Mouse (Mus musculus) right cerebral cortex, postnatal 14 days (tissue): ENCODE measurements around the gene Hoga1.
"Not testable (repeated sequence)": the region's sequence is repeated elsewhere in the genome, so short reads cannot be mapped to it uniquely, and the experiment has no call there.

Experiments used
- DNase-seq: peaks from one replicate; pipeline ENCODE4 v3.0.0; 2022

The Hoga1 gene

DNA sequence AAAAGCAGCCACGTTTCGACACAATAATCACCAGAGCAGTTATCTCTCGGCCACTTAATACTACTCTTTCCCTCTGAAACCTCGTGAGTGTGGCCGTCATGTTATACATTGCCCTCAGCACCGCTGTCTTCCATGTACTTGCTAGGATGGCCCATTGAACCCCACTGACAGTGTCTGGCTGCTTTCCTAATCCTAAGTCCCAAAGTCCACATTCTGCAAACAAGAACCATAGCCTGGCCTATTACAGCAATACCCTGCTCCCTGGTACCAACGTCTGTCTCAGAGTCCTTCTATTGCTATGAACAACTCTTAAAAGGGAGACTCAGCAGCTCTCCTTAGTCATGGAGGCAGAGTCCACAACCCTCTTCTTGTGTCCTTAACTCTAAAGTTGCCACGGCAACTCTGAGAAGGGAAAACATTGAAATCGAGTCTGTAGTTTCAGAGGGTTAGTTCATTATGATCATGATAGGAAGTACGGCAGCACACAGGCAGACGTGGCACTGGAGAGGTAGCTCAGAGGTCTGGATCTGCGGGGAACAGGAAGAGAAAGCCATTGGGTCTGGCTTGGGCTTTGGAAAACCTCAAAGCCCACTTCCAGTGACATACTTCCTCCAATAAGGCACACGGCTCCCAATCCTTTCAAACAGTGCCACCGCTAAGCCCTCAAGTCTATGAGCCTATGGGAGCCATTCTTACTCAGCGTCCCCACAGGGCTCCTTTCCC lies 26.6 kb downstream of the Hoga1 start:
- no peak for DNase-seq

DNA sequence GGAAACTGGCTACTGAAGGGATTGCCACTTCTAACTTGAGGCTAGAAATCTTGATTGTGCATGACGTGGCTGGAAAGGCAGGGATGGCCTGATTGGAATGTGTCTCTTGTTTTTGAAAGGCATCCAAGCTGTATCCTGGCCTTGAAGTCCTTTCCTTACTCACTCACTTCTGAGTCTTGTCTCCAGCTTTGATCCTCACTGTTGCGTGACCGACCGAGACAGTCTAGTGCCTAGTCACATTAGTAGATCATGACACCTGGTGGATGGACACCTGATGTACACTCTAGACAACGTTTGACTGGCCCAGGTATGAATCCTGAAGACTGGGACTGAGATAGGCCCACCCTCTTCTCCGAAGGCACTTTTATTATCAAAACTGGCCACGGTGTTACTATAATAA lies 27.4 kb downstream of the Hoga1 start:
- DNase-seq, result no peak

DNA sequence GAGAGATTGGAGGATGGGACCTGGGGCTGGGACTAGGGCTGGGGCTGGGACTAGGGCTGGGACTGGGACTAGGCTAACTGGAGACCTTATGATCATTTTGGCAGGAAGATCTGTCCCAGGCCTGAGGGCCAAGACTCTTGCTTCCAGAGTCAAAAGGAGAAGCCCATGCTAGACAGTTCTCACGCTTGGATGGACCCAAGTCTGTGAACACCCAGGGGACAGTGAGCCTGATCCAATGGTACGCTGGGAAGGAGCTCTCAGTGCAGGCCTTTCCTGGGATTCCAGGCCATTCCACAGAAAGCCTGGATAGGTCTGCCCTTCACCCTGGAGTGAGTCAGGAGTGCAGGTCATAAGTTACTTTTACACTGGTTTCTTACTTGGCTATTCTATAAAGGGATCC lies 29.6 kb downstream of the Hoga1 start:
- DNase-seq, result no peak

DNA sequence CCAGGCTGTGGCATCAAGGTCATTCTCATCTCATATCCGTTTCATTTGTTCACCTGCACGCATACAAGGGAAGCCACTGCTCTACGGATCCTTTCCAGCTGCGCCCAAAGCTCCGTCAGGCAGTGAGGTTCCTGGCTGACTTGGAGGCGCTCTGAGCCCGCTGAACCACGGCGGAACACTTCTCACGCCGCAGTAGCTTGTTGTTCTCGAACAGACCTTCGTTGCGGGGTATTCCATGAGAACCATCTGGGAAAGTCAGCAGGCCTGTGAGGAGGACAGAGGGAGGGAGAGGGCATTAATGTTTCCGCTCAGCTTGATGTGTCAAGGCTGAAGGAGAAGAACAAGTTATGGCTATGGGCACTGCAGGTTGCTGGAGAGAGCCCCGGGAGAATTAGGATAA lies 30.6 kb downstream of the Hoga1 start:
- no peak for DNase-seq

DNA sequence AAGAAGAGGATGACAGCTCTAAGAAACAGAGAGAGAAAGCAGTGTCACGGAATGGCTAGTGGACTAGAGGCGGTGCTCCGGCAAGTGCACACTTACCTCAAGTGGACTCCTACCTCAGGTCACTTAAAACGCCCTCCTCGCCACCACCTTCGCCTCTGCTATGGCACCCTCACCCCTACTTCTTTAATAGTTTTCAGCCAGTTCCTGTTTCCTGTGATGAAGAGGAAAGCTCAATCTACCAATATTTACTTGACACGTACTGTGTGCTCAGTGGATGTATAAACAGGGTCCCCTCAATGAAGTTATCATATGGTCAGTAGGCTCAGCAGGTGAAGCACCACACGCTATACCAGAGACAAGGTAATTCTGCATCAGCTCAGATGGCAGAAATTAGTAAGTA lies 33.2 kb downstream of the Hoga1 start:
- no peak for DNase-seq

DNA sequence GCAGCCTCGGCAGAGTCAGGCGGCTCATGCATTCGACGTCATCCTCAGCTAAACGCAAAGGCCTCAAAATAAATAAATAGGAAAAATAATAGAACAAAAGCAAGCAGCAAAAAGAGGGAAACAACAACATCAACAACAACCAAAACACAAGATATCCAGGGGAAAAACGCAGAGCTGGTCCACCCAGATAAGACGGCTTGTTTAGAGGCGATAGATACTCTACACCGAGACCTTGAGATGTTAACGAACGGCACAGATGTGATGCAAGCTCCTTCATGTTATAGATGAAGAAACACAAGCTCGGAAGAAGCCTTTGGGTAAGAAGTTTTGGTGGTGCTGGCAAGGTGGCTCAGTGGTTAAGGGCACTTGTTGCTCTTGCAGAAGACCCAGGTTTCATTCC lies 33.6 kb downstream of the Hoga1 start:
- DNase-seq, result no peak

DNA sequence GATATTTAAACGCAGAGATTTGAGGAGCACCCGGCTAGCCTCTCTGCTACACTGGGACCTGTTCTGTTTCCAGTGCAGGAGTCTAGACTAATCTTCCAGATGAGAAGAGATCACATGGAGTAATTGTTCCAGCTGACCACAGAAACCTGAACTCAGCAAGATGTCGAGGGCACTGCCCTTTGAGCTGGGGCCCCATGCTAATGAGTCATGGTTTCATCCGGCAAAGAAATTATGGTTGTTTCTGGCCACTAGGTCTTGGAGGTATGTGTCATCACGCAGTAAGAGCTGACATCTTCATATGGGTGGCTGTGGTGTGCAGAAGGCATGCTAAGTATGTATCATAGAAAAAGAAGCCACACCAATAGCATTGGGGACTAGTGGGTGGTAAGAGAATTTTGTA lies 34.5 kb downstream of the Hoga1 start:
- DNase-seq, result no peak

DNA sequence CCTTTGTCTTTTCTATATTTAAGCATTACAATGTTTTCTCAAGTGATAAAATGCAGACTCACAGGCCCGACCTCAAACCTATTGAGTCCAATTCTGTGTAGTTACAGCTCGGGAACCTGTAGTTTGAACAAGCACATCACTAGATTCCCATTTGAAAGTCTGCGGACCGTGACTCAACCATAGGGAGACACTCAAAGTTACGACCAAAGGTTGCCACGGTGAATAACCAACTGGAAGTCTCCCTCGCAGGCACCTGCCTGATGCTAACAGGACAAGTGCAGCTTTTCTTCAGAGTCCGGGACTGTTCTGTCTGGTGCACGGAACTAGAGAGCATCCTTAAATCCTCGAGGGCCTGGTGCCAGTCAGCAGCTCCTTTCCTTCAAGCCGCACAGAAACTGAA lies 35.1 kb downstream of the Hoga1 start:
- no peak for DNase-seq

DNA sequence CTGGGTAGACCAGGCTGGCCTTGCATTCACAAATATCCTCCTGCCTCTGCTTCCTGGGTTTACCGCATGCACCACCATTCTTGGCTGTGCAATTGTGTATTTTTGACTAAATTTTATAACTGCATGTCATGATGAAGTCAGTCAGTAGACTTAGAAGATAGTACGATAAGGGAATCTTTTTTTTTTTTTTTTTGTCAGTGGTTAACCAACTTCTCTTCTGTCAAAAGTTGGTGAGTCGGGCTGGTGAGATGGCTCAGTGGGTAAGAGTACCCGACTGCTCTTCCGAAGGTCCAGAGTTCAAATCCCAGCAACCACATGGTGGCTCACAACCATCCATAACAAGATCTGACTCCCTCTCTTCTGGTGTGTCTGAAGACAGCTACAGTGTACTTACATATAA lies 36.2 kb downstream of the Hoga1 start:
- DNase-seq, result not testable (repeated sequence)

DNA sequence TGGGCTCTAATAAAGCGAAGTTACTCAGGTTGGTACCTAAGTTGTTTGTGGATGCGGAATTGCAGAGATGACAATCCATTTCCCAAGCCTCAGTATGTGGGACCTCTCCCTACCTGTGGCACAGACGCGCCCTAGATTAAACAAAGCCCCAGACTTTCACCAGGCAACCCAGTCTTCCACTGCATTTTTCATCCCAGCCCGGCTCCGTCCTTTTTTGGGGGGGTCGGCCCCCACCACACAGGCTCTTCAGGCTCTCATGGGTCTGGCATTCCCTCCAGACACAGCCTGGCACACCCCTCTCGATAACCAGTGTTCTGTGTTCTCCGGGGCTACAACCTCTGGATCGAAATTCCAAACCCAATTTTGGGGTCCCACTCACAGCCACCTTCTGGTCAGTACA lies 40.3 kb downstream of the Hoga1 start:
- DNase-seq, result no peak

DNA sequence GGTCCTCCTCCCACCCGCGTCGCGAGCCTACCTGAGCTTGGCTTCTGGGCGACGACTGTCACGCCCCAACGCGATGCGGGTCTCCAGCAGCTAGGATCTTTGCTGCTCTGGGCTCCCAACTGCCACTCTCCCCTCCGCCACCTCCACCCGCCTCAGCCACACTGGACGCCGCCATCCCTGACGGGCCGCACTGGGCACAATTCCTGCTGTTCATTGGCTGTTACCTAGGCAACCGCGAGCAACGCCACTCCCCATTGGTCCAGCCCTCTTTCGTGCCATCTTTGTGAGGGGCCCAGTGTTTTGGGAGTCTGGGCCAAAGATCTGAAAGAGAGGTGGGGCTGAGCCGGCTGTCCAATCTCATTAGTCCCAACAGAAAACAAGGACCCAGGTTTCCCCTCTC lies 40.8 kb downstream of the Hoga1 start, which contains the start of gene Morn4:
Gene Morn4 (minus strand): TSS at position 192 of the 400 bp plus-strand sequence.
- DNase-seq, result peak; percentile 92

DNA sequence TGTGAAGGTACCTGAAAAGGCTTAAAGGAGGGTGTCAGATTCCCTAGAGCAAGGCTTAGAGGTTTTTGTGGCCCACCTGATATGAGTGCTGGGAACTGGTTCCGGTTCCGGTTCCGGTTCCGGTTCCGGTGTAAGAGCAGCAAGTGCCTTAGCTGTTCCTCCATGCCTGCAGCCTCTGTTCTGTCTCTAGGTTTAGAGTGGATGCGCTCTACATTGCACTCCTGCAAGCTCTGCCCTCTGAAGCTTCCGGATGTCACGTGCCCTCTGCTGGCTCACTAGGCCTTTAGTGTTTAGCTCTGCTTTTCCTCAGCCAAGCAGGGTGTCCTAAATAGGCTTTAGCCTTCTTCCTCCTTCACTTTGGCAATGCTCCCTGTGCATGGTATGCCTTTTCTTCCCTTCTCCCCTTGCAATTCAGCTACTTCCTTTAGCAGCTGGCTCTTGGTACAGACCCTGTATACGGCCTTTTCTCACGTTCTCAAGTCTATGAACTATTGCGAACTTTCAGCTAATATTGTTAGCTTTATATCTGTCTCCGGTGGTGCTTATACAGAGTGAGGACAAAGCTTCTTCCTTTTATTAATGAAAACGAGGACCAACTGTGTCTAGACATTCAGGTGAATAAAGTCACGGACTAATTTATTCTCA lies 43.8 kb downstream of the Hoga1 start:
- DNase-seq, result peak; percentile 52

DNA sequence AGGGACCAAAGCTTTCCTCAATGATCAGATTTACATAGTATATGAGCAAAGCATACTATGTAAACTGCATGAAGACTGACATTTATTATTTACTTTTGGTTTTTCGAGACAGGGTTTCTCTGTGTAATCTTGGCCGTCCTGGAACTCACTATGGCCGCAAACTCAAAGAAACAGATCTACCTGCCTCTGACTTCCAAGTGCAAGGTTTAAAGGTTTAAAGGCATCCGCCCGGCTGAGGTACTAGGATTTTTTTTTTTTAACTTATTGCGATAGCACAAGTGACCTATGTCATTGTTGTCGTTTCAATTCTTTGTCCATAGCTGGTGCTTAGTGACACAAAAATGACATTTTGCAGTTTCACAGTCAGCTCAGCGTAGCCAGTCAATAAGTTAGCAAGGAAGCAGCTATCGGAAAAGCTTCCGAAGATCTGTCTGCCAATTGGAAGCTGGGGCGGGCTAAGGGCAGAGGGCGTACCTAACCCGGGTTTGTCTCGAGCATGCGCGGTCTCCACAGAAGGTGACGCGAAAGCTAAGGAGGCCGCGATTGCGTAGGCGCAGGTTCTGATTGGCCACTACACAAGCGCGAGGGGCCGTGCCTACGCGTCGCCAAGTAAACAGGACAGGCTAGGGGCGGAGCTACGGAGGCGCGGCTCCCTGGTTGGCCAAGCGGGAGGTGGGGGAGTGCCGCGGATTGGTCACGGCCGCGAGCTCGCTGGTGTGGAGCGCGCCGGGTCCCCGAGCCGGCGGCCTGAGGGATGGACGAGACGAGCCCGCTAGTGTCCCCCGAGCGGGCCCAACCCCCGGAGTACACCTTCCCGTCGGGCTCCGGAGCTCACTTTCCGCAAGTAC lies 44.6 kb downstream of the Hoga1 start, which contains the start of gene Pi4k2a:
Gene Pi4k2a (plus strand): TSS at position 723 of the 848 bp plus-strand sequence.
- peak; percentile 99 for DNase-seq

DNA sequence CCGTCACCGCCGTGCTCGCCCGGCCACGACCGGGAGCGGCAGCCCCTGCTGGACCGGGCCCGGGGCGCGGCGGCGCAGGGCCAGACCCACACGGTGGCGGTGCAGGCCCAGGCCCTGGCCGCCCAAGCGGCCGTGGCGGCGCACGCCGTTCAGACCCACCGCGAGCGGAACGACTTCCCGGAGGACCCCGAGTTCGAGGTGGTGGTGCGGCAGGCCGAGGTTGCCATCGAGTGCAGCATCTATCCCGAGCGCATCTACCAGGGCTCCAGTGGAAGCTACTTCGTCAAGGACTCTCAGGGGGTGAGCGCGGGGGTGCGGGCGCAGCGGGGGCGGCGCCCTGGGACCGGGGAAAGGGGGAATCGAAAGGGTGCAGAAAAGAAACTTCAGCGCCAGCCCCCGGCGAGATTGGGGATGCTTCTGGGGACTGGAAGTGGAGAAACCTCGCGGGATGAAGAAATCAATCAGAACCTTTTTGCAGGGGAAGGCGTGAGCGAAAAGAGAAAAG lies 45.3 kb downstream of the Hoga1 start:
- DNase-seq, result peak; percentile 35

DNA sequence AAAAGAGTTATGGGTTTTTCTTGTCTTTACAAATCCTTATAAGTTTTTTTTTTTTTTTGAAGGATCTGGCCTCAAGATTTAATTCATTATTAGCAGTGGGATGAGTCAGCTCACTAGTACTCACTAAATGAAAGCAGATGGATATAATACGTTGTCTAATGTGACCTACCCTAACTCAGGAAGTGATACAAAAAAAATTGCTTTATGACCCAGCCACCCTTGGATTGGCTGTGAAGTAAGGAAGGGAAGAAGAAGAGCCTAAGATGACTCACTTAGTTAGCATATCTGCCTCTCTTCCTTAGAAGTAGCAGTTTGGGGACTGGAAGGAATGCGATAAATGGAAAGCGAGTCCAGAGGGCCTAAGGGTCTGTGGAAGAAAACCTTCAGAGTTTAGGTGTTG lies 54.0 kb downstream of the Hoga1 start:
- DNase-seq, result no peak

DNA sequence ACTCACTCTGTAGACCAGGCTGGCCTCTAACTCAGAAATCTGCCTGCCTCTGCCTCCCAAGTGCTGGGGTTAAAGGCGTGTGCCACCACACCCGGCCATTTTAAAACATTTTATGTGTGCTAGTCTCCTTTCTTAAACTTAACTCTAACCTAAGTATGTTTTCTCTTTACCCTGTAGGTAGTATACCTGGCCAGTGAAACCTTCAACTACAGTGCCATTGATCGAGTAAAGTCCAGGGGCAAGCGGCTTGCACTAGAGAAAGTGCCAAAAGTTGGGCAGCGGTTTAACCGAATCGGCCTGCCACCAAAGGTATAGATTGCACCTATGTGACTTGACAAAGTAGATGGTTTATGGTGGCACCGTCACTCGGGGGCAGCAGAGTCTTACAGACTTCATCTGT lies 59.3 kb downstream of the Hoga1 start:
- DNase-seq, result no peak

DNA sequence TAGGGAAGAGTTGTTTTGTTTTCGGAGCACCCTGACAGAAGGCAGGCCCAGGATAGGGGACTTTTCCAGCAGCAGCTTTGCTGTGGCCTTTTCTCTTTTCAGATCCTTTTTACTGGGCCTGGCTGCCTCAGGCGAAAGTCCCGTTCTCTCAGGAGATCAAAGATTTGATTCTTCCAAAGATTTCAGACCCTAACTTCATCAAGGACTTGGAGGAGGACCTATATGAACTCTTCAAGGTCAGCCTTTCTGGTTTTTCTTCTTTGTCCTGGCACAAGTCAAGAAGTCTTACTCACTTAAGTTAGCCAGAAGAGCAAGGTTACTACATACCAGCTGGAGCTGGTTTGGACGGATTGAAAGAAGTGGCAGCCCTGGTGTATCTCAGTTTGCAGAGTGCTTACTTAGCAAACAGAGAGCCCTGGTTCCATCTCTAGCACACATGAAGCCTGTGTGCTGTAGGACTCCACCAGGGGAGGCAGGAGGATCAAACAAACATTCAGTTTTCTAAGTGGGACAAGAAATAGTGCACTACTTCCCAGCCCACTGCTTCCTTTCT lies 70.4 kb downstream of the Hoga1 start:
- no peak for DNase-seq

DNA sequence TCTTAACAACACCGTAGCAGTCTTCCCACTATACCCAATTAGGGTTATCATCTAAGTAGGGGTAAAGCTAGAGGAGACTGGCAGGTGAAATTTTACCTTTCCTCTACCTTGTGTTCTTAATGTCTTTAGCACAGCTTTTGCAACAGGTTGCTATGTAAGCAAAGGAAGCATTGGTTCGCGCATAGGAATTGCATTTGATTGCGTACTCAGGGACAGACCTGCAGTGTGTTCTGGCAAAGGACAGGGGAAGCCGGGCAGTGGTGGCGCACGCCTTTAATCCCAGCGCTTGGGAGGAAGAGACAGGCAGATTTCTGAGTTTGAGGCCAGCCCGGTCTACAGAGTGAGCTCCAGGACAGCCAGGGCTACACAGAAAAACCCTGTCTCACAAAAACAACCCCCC lies 72.7 kb downstream of the Hoga1 start:
- no peak for DNase-seq

DNA sequence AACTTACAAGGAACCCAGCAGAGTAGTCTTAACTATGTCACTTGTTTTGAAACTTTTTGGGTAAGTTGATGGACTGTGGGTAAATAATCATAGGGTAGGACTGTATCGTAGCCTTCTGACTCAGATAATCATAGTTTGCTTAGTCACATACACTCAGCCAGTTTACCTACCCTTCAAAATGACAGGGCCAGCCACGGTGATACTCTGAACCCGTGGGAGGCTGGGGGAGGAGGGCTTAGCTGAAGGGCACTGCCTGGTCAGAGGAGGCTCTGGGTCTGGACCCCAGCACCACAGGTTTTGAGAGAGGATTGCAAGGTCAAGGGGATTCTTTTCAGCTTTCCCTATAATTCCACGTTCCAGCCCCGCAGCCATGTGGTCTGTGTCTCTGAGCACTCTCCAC lies 73.2 kb downstream of the Hoga1 start:
- DNase-seq, result no peak

DNA sequence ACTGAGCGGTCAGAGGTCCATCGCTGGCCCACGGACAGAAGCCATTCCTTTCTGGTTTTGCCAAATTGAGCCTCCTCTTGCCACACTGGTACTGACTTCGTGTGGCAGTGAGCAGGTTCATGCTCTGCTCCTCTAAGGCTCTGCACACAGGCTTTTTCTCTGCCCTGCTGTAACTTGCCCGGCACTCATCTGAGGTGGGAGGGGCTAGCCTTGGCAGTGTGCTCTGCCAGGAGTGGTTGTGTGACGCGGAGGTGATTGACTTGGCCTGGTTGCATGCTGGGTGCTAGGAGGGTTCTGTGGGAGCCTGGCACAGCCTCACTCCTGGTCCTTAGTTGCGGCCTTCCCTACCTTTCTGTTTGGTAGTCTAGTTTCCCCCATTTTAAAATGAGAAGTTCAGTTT lies 75.0 kb downstream of the Hoga1 start:
- DNase-seq, result no peak
